In genomic region chr8:119806422-119807263, GRCm38 (mm10) we compare ENCODE assay signal across 8 mouse cellular contexts. TPM values are rescaled to one million over a fixed set of nuclear protein-coding genes. Genes with fewer than 3 reads are reported as not detected.
DNase-seq lines count a peak whose midpoint lies in the region; ATAC-seq and TF ChIP-seq lines count a peak whose summit lies in the region.

No protein-coding gene starts in this region.

- no peak for DNase-seq in hindbrain, embryonic 10.5 days (ENCODE audit: low spot score)
- DNase-seq in hindbrain, embryonic 11.5 days (ENCODE audit: low spot score), result no peak
- peak; percentile 91 for DNase-seq in CH12.LX (ENCODE audit: extremely low read depth)
- DNase-seq in cerebellum, adult 9-11 months, result peak; percentile 80
- peak; percentile 50 for DNase-seq in thymus, postnatal 4 days
- no peak for DNase-seq in heart, adult 18-20 months

- in situ Hi-C loops in CH12.LX (cut with MboI; ENCODE audit: low pct_ligation_motif_present, low pct_unique_long_range_greater_than_20kb, low sequenced_read_pairs), result no loop called here

- dilution Hi-C loops in CH12.LX (cut with MboI; ENCODE audit: extremely low pct_ligation_motif_present, extremely low pct_unique_long_range_greater_than_20kb, low sequenced_read_pairs), result no loop called here

- H3K4me1 ChIP-seq in hindbrain, embryonic 10.5 days (replicated peaks), result peaks cover 52% of the 10 kb centered on the region
- peaks cover 2% of the 10 kb centered on the region; the same call in 1 of the 2 replicates for H3K4me1 ChIP-seq in hindbrain, embryonic 11.5 days (replicated peaks; ENCODE audit: control insufficient read depth, insufficient read depth, low read length)
- peaks cover 12 to 53% of the 10 kb centered on the region in 2 experiments for H3K4me1 ChIP-seq in CH12.LX (ENCODE audit: control insufficient read depth in 1 of 2, insufficient read depth in 2 of 2)
- peaks cover 36% of the 10 kb centered on the region for H3K4me1 ChIP-seq in hindbrain, embryonic 15.5 days (replicated peaks)
- peaks cover 31% of the 10 kb centered on the region for H3K4me1 ChIP-seq in midbrain, embryonic 15.5 days

- TF ChIP-seq RAD21 in CH12.LX (IDR thresholded peaks at IDR 0.05; ENCODE audit: low read depth, low read length), result no peak

- H3K9ac ChIP-seq in hindbrain, embryonic 11.5 days (ENCODE audit: low read depth, low read length), result no peak overlapping the region
- no peak overlapping the region for H3K9ac ChIP-seq in CH12.LX (ENCODE audit: insufficient read depth, low read depth)
- H3K9ac ChIP-seq in hindbrain, embryonic 15.5 days, result no peak overlapping the region
- no peak overlapping the region for H3K9ac ChIP-seq in midbrain, embryonic 15.5 days

- H3K79me2 ChIP-seq in CH12.LX (replicated peaks; ENCODE audit: control insufficient read depth, extremely low read depth, insufficient read depth, poor library complexity, severe bottlenecking), result no peaks in the 10 kb centered on the region

- TF ChIP-seq EP300 in CH12.LX (IDR thresholded peaks at IDR 0.05; ENCODE audit: low read length), result no peak; the same call in 1 of the 2 replicates

- WGBS in hindbrain, embryonic 10.5 days, result 82% methylated on average over 14 of the region's 14 CpGs
- WGBS in hindbrain, embryonic 11.5 days, result 80% methylated on average over 14 of the region's 14 CpGs
- WGBS in hindbrain, embryonic 15.5 days, result 67% methylated on average over 14 of the region's 14 CpGs
- 61% methylated on average over 14 of the region's 14 CpGs for WGBS in midbrain, embryonic 15.5 days

- H3K9me3 ChIP-seq in hindbrain, embryonic 10.5 days, result no peaks in the 10 kb centered on the region
- H3K9me3 ChIP-seq in hindbrain, embryonic 11.5 days (ENCODE audit: control insufficient read depth, low read length), result no peaks in the 10 kb centered on the region
- H3K9me3 ChIP-seq in CH12.LX (replicated peaks; ENCODE audit: low read length), result peaks cover 4% of the 10 kb centered on the region
- H3K9me3 ChIP-seq in hindbrain, embryonic 15.5 days, result no peaks in the 10 kb centered on the region
- no peaks in the 10 kb centered on the region for H3K9me3 ChIP-seq in midbrain, embryonic 15.5 days

- no peak overlapping the region for H3K4me2 ChIP-seq in hindbrain, embryonic 11.5 days (replicated peaks; ENCODE audit: low read depth, low read length)
- no peak overlapping the region for H3K4me2 ChIP-seq in CH12.LX (ENCODE audit: insufficient read depth, low read depth, poor library complexity, severe bottlenecking)
- no peak overlapping the region for H3K4me2 ChIP-seq in hindbrain, embryonic 15.5 days
- no peak overlapping the region for H3K4me2 ChIP-seq in midbrain, embryonic 15.5 days

- no peak for ATAC-seq in hindbrain, embryonic 11.5 days (ENCODE audit: low FRiP score)
- peak; percentile 50 for ATAC-seq in hindbrain, embryonic 15.5 days (ENCODE audit: low FRiP score, low read depth)
- 0 out of 2 replicates have a peak, but pooled peaks have one; percentile 15 for ATAC-seq in midbrain, embryonic 15.5 days (replicated peaks)

- TF ChIP-seq CTCF in CH12.LX (conservative IDR thresholded peaks at IDR 0.05 in 1 of 2, IDR thresholded peaks at IDR 0.05 in 1 of 2; ENCODE audit: low read depth in 2 of 2, low read length in 2 of 2), result no peak

- no peaks in the 10 kb centered on the region for H3K27me3 ChIP-seq in hindbrain, embryonic 10.5 days (ENCODE audit: insufficient read depth, poor library complexity, severe bottlenecking)
- H3K27me3 ChIP-seq in hindbrain, embryonic 11.5 days (ENCODE audit: control insufficient read depth, insufficient read depth, low read length), result no peaks in the 10 kb centered on the region
- no peaks in the 10 kb centered on the region for H3K27me3 ChIP-seq in CH12.LX (replicated peaks)
- no peaks in the 10 kb centered on the region for H3K27me3 ChIP-seq in hindbrain, embryonic 15.5 days
- no peaks in the 10 kb centered on the region for H3K27me3 ChIP-seq in midbrain, embryonic 15.5 days (replicated peaks)

- no peak for TF ChIP-seq POLR2A in CH12.LX (IDR thresholded peaks at IDR 0.05; ENCODE audit: low read depth, low read length)

- no peak overlapping the region for H3K4me3 ChIP-seq in hindbrain, embryonic 10.5 days
- no peak overlapping the region for H3K4me3 ChIP-seq in hindbrain, embryonic 11.5 days (ENCODE audit: low read depth, low read length)
- H3K4me3 ChIP-seq in CH12.LX (replicated peaks in 1 of 3; ENCODE audit: low read depth in 2 of 3, low read length in 2 of 3, poor library complexity in 1 of 3), result no peak overlapping the region
- no peak overlapping the region for H3K4me3 ChIP-seq in hindbrain, embryonic 15.5 days
- H3K4me3 ChIP-seq in midbrain, embryonic 15.5 days, result no peak overlapping the region

- peaks cover 43% of the 10 kb centered on the region for H3K36me3 ChIP-seq in hindbrain, embryonic 10.5 days
- 0 out of 2 replicates have a peak, but pooled peaks cover 2% of the 10 kb centered on the region for H3K36me3 ChIP-seq in hindbrain, embryonic 11.5 days (ENCODE audit: control insufficient read depth, insufficient read depth, low read length)
- H3K36me3 ChIP-seq in CH12.LX (replicated peaks in 1 of 2; ENCODE audit: control insufficient read depth in 1 of 2, insufficient read depth in 1 of 2, low read length in 1 of 2), result peaks cover 0 to 33% of the 10 kb centered on the region in 2 experiments
- H3K36me3 ChIP-seq in hindbrain, embryonic 15.5 days, result peaks cover 4% of the 10 kb centered on the region; the same call in 1 of the 2 replicates
- no peaks in the 10 kb centered on the region for H3K36me3 ChIP-seq in midbrain, embryonic 15.5 days (replicated peaks)

- peak overlapping the region; percentile 46 for H3K27ac ChIP-seq in hindbrain, embryonic 10.5 days
- no peak overlapping the region for H3K27ac ChIP-seq in hindbrain, embryonic 11.5 days (ENCODE audit: low read depth, low read length)
- no peak overlapping the region for H3K27ac ChIP-seq in CH12.LX (ENCODE audit: insufficient read depth, low read depth)
- H3K27ac ChIP-seq in hindbrain, embryonic 15.5 days (replicated peaks), result no peak overlapping the region
- no peak overlapping the region for H3K27ac ChIP-seq in midbrain, embryonic 15.5 days

TF ChIP-seq in CH12.LX, 34 proteins besides CTCF, POLR2A, EP300 and RAD21:
- peak; percentile 79 for TF ChIP-seq ELF1 (IDR thresholded peaks at IDR 0.05; ENCODE audit: low read depth, low read length)
- TF ChIP-seq CHD2 (IDR thresholded peaks at IDR 0.05; ENCODE audit: low read length), result no peak
- no peak for TF ChIP-seq PAX5 (IDR thresholded peaks at IDR 0.05; ENCODE audit: low read length)
- peak; percentile 32; the same call in 1 of the 2 replicates for TF ChIP-seq BHLHE40 (IDR thresholded peaks at IDR 0.05; ENCODE audit: low read depth, low read length)
- TF ChIP-seq TCF12 (IDR thresholded peaks at IDR 0.05; ENCODE audit: low read depth, low read length), result peak; percentile 79
- no peak for TF ChIP-seq MXI1 (IDR thresholded peaks at IDR 0.05; ENCODE audit: low read depth, low read length)
- no peak for TF ChIP-seq E2F4 (IDR thresholded peaks at IDR 0.05; ENCODE audit: insufficient replicate concordance, low read depth, low read length)
- no peak for TF ChIP-seq KAT2A (IDR thresholded peaks at IDR 0.05; ENCODE audit: insufficient replicate concordance, low read length)
- TF ChIP-seq UBTF (IDR thresholded peaks at IDR 0.05; ENCODE audit: low read depth, low read length), result no peak
- TF ChIP-seq MYC (IDR thresholded peaks at IDR 0.05; ENCODE audit: low read depth, low read length), result no peak
- no peak for TF ChIP-seq JUN (IDR thresholded peaks at IDR 0.05; ENCODE audit: insufficient read depth, low read depth, low read length)
- peak; percentile 75 for TF ChIP-seq ETS1 (conservative IDR thresholded peaks at IDR 0.05; ENCODE audit: low read depth, low read length)

RNA-seq across cellular contexts. Expression of gene Tldc1, which starts 28.4 kb away (rescaled TPM):
- polyA plus RNA-seq in hindbrain, embryonic 10.5 days (2016; fragmentation: Nextera tagmentation; extraction: Ambion mirVana), result 12.6 and 15.3 TPM in 2 replicates
- 7.8 and 8.5 TPM in 2 replicates for polyA plus RNA-seq in hindbrain, embryonic 11.5 days (2014; fragmentation: Nextera tagmentation; extraction: Ambion mirVana)
- total RNA-seq in CH12.LX (2012; rRNA removed), result 7.8 and 10.4 TPM in 2 replicates
- 5.8 and 7.7 TPM in 2 replicates for total RNA-seq in CH12.LX (2014; rRNA removed)
- 3.8 and 8.1 TPM in 2 replicates for polyA plus RNA-seq in CH12.LX (2012; ENCODE audit: insufficient read length, low read depth)
- polyA plus RNA-seq in hindbrain, embryonic 15.5 days (2015; fragmentation: Nextera tagmentation; extraction: Ambion mirVana), result 10.1 and 13.2 TPM in 2 replicates
- polyA plus RNA-seq in midbrain, embryonic 15.5 days (2015; fragmentation: Nextera tagmentation; extraction: Ambion mirVana), result 11.4 and 11.8 TPM in 2 replicates
- 10 to 100 TPM; 11.5 to 14.2 TPM for total RNA-seq in heart, adult 18-20 months (2021)

RNA-seq across cellular contexts. Expression of gene Cotl1, which starts 33.7 kb away (rescaled TPM):
- polyA plus RNA-seq in hindbrain, embryonic 10.5 days (2016; fragmentation: Nextera tagmentation; extraction: Ambion mirVana), result 273 and 545 TPM in 2 replicates
- polyA plus RNA-seq in hindbrain, embryonic 11.5 days (2014; fragmentation: Nextera tagmentation; extraction: Ambion mirVana), result 458 and 496 TPM in 2 replicates
- 59.6 and 69.1 TPM in 2 replicates for total RNA-seq in CH12.LX (2012; rRNA removed)
- 135 and 139 TPM in 2 replicates for total RNA-seq in CH12.LX (2014; rRNA removed)
- polyA plus RNA-seq in CH12.LX (2012; ENCODE audit: insufficient read length, low read depth), result 349 and 375 TPM in 2 replicates
- polyA plus RNA-seq in hindbrain, embryonic 15.5 days (2015; fragmentation: Nextera tagmentation; extraction: Ambion mirVana), result 147 and 151 TPM in 2 replicates
- 123 and 134 TPM in 2 replicates for polyA plus RNA-seq in midbrain, embryonic 15.5 days (2015; fragmentation: Nextera tagmentation; extraction: Ambion mirVana)
- 10 to 100 TPM; 16.7 to 22.9 TPM for total RNA-seq in heart, adult 18-20 months (2021)

RNA-seq across cellular contexts. Expression of gene Klhl36, which starts 55.4 kb away (rescaled TPM):
- 10.7 and 11.9 TPM in 2 replicates for polyA plus RNA-seq in hindbrain, embryonic 10.5 days (2016; fragmentation: Nextera tagmentation; extraction: Ambion mirVana)
- 9.2 and 9.3 TPM in 2 replicates for polyA plus RNA-seq in hindbrain, embryonic 11.5 days (2014; fragmentation: Nextera tagmentation; extraction: Ambion mirVana)
- total RNA-seq in CH12.LX (2012; rRNA removed) (5.2 and 7.9 TPM in 2 replicates), CH12.LX (2014; rRNA removed) (3.0 and 3.4 TPM in 2 replicates)
- 3.1 and 3.8 TPM in 2 replicates for polyA plus RNA-seq in CH12.LX (2012; ENCODE audit: insufficient read length, low read depth)
- 17.3 TPM in 2 replicates for polyA plus RNA-seq in hindbrain, embryonic 15.5 days (2015; fragmentation: Nextera tagmentation; extraction: Ambion mirVana)
- polyA plus RNA-seq in midbrain, embryonic 15.5 days (2015; fragmentation: Nextera tagmentation; extraction: Ambion mirVana), result 18.3 and 20.2 TPM in 2 replicates
- 1 to 10 TPM; 2.3 to 3.0 TPM for total RNA-seq in heart, adult 18-20 months (2021)

Comparison
In these comparisons a context has a peak if more than half of its experiments do, and no peak if none do; other contexts are left out.
1. DNase-seq: peak in CH12.LX (single experiment), cerebellum, adult 9-11 months (single experiment) and thymus, postnatal 4 days (single experiment); none in hindbrain, embryonic 10.5 days (single experiment), hindbrain, embryonic 11.5 days (single experiment) and heart, adult 18-20 months (0 of 2).